Mouse (Mus musculus) megakaryocyte, embryonic 14.5 days (primary cell): ENCODE measurements around the gene Zdhhc22.

Experiments used
- FLI1 ChIP-seq: IDR thresholded peaks from 2 replicates; pipeline ENCODE4 v1.6.1; 2012; ENCODE audit warnings: low read length, inconsistent platforms, mixed read lengths
- GATA1 ChIP-seq: IDR thresholded peaks from 3 replicates; pipeline ENCODE4 v1.6.1; 2012; ENCODE audit warnings: mixed read lengths, low read length, inconsistent platforms, borderline replicate concordance

GRCm38 (mm10) chr12:87027391-87027790 is 37.2 kb upstream of the Zdhhc22 start:
- TF ChIP-seq GATA1 = no peak
- no peak for TF ChIP-seq FLI1
